Mouse (Mus musculus) CH12.LX (cell line): ENCODE measurements around the gene Mien1. TPM values are rescaled to one million over a fixed set of nuclear protein-coding genes. Genes with fewer than 3 reads are reported as not detected.
A peak's percentile ranks its signal among the peaks of the same experiment; 100 is the strongest.

Experiments
- DNase-seq: peaks from one replicate; pipeline ENCODE4 v3.0.0-alpha.2; 2013; ENCODE audit errors: extremely low read depth
- H3K27ac ChIP-seq: 2 replicates; pipeline ENCODE4 v1.5.1; 2012; ENCODE audit warnings: low read depth, mild to moderate bottlenecking, control low read depth, moderate library complexity; ENCODE audit not compliant: insufficient read depth
- H3K27me3 ChIP-seq: replicated peaks from 2 replicates; pipeline ENCODE3; 2012; ENCODE audit warnings: inconsistent platforms
- H3K36me3 ChIP-seq, 2 experiments: replicated peaks in 1 of 2; 2 replicates each; pipeline versions ENCODE3 to v1.6.1; 2012; ENCODE audit warnings: inconsistent platforms in 1 of 2, low read length in 1 of 2, mild to moderate bottlenecking in 1 of 2, mixed read lengths in 1 of 2, moderate library complexity in 1 of 2; ENCODE audit not compliant: control insufficient read depth in 1 of 2, insufficient read depth in 1 of 2
- H3K4me1 ChIP-seq, 2 experiments: 2 replicates each; pipeline ENCODE4 v1.6.1; 2012; ENCODE audit warnings: inconsistent platforms in 1 of 2, moderate library complexity in 1 of 2; ENCODE audit not compliant: insufficient read depth in 2 of 2, control insufficient read depth in 1 of 2
- H3K4me2 ChIP-seq: 2 replicates; pipeline ENCODE4 v1.6.1; 2012; ENCODE audit warnings: low read depth, mild to moderate bottlenecking, control low read depth; ENCODE audit not compliant: poor library complexity, insufficient read depth, severe bottlenecking
- H3K4me3 ChIP-seq, 3 experiments: fragments of 150-350 bp in 1 of 3; sonication (generic) in 1 of 3; replicated peaks in 1 of 3; 2 replicates each; pipeline versions ENCODE3 to v1.5.1; 2011 to 2012; ENCODE audit warnings: low read depth in 2 of 3, low read length in 2 of 3, mild to moderate bottlenecking in 2 of 3, moderate library complexity in 2 of 3, control low read depth in 1 of 3, improper control_type of control experiment in 1 of 3, inconsistent platforms in 1 of 3, mixed read lengths in 1 of 3; ENCODE audit not compliant: poor library complexity in 1 of 3
- H3K79me2 ChIP-seq: replicated peaks from 2 replicates; pipeline ENCODE4 v1.6.1; 2012; ENCODE audit warnings: mild to moderate bottlenecking, moderate library complexity; ENCODE audit not compliant: control insufficient read depth, poor library complexity, insufficient read depth, severe bottlenecking; ENCODE audit errors: extremely low read depth
- H3K9ac ChIP-seq: 2 replicates; pipeline ENCODE4 v1.6.1; 2012; ENCODE audit warnings: low read depth, mild to moderate bottlenecking, control low read depth, moderate library complexity; ENCODE audit not compliant: insufficient read depth
- H3K9me3 ChIP-seq: replicated peaks from 2 replicates; pipeline ENCODE3; 2012; ENCODE audit warnings: low read length, inconsistent platforms, mixed read lengths
- BHLHE40 ChIP-seq: IDR thresholded peaks from 2 replicates; pipeline ENCODE4 v1.6.1; 2011; ENCODE audit warnings: mild to moderate bottlenecking, low read depth, low read length, improper control_type of control experiment
- CHD1 ChIP-seq: IDR thresholded peaks from 2 replicates; pipeline ENCODE4 v1.6.1; 2012; ENCODE audit warnings: low read depth, low read length, improper control_type of control experiment, inconsistent platforms
- CHD2 ChIP-seq: IDR thresholded peaks from 2 replicates; pipeline ENCODE4 v1.6.1; 2011; ENCODE audit warnings: low read length, improper control_type of control experiment
- CTCF ChIP-seq, 2 experiments: IDR thresholded peaks in 1 of 2; conservative IDR thresholded peaks in 1 of 2; 2 replicates each; pipeline ENCODE4 v1.5.1; 2011 to 2012; ENCODE audit warnings: low read depth in 2 of 2, low read length in 2 of 2, improper control_type of control experiment in 1 of 2, inconsistent platforms in 1 of 2, mild to moderate bottlenecking in 1 of 2, moderate library complexity in 1 of 2
- ELF1 ChIP-seq: IDR thresholded peaks from 2 replicates; pipeline ENCODE4 v1.6.1; 2014; ENCODE audit warnings: low read depth, mild to moderate bottlenecking, inconsistent platforms, low read length, improper control_type of control experiment
- ETS1 ChIP-seq: conservative IDR thresholded peaks from 2 replicates; pipeline ENCODE4 v1.6.1; 2012; ENCODE audit warnings: low read depth, mild to moderate bottlenecking, inconsistent platforms, low read length, improper control_type of control experiment, moderate library complexity
- GABPA ChIP-seq: IDR thresholded peaks from 2 replicates; pipeline ENCODE4 v1.6.1; 2012; ENCODE audit warnings: low read depth, low read length, improper control_type of control experiment, inconsistent platforms; ENCODE audit not compliant: insufficient replicate concordance
- HCFC1 ChIP-seq: IDR thresholded peaks from 2 replicates; pipeline ENCODE4 v1.6.1; 2012; ENCODE audit warnings: low read depth, mild to moderate bottlenecking, inconsistent platforms, low read length, improper control_type of control experiment
- IRF4 ChIP-seq: IDR thresholded peaks from 2 replicates; pipeline ENCODE4 v1.6.1; 2014; ENCODE audit warnings: low read depth, mild to moderate bottlenecking, inconsistent platforms, low read length, improper control_type of control experiment
- JUN ChIP-seq: IDR thresholded peaks from 2 replicates; pipeline ENCODE4 v1.6.1; 2011; ENCODE audit warnings: low read depth, mild to moderate bottlenecking, low read length, improper control_type of control experiment, moderate library complexity; ENCODE audit not compliant: insufficient read depth
- JUND ChIP-seq: conservative IDR thresholded peaks from 2 replicates; pipeline ENCODE4 v1.6.1; 2011; ENCODE audit warnings: low read depth, low read length, improper control_type of control experiment
- MAFK ChIP-seq: IDR thresholded peaks from 2 replicates; pipeline ENCODE4 v1.6.1; 2011; ENCODE audit warnings: low read length, improper control_type of control experiment; ENCODE audit not compliant: insufficient replicate concordance
- MAX ChIP-seq: IDR thresholded peaks from 2 replicates; pipeline ENCODE4 v1.6.1; 2011; ENCODE audit warnings: low read length, improper control_type of control experiment
- MAZ ChIP-seq: IDR thresholded peaks from 2 replicates; pipeline ENCODE4 v1.6.1; 2012; ENCODE audit warnings: low read depth, mild to moderate bottlenecking, inconsistent platforms, low read length, improper control_type of control experiment, moderate library complexity
- MEF2A ChIP-seq: IDR thresholded peaks from 2 replicates; pipeline ENCODE4 v1.6.1; 2014; ENCODE audit warnings: low read depth, mild to moderate bottlenecking, inconsistent platforms, low read length, improper control_type of control experiment, borderline replicate concordance
- MXI1 ChIP-seq: IDR thresholded peaks from 2 replicates; pipeline ENCODE4 v1.6.1; 2011; ENCODE audit warnings: mild to moderate bottlenecking, low read depth, low read length, improper control_type of control experiment
- NRF1 ChIP-seq: IDR thresholded peaks from 2 replicates; pipeline ENCODE4 v1.6.1; 2014; ENCODE audit warnings: low read depth, mild to moderate bottlenecking, inconsistent platforms, low read length, improper control_type of control experiment, moderate library complexity
- PAX5 ChIP-seq: IDR thresholded peaks from 2 replicates; pipeline ENCODE4 v1.6.1; 2012; ENCODE audit warnings: low read length, inconsistent platforms, mixed read lengths
- POLR2AphosphoS2 ChIP-seq: IDR thresholded peaks from 2 replicates; pipeline ENCODE4 v1.6.1; 2011; ENCODE audit warnings: low read depth, low read length, improper control_type of control experiment
- RAD21 ChIP-seq: IDR thresholded peaks from 2 replicates; pipeline ENCODE4 v1.6.1; 2011; ENCODE audit warnings: low read depth, mild to moderate bottlenecking, low read length, improper control_type of control experiment, moderate library complexity
- RCOR1 ChIP-seq: conservative IDR thresholded peaks from 2 replicates; pipeline ENCODE4 v1.6.1; 2012; ENCODE audit warnings: low read depth, mild to moderate bottlenecking, inconsistent platforms, low read length, improper control_type of control experiment
- SMC3 ChIP-seq: IDR thresholded peaks from 2 replicates; pipeline ENCODE4 v1.6.1; 2011; ENCODE audit warnings: low read depth, low read length, improper control_type of control experiment
- TBP ChIP-seq: conservative IDR thresholded peaks from 2 replicates; pipeline ENCODE4 v1.6.1; 2011; ENCODE audit warnings: low read depth, low read length, improper control_type of control experiment
- TCF12 ChIP-seq: IDR thresholded peaks from 2 replicates; pipeline ENCODE4 v1.6.1; 2014; ENCODE audit warnings: low read depth, mild to moderate bottlenecking, inconsistent platforms, low read length, improper control_type of control experiment
- UBTF ChIP-seq: IDR thresholded peaks from 2 replicates; pipeline ENCODE4 v1.6.1; 2012; ENCODE audit warnings: low read depth, mild to moderate bottlenecking, inconsistent platforms, low read length, improper control_type of control experiment, moderate library complexity
- USF1 ChIP-seq: IDR thresholded peaks from 2 replicates; pipeline ENCODE4 v1.6.1; 2014; ENCODE audit warnings: low read depth, mild to moderate bottlenecking, inconsistent platforms, low read length, improper control_type of control experiment
- USF2 ChIP-seq: conservative IDR thresholded peaks from 2 replicates; pipeline ENCODE4 v1.6.1; 2011; ENCODE audit warnings: low read depth, low read length, improper control_type of control experiment
- ZC3H11A ChIP-seq: IDR thresholded peaks from 2 replicates; pipeline ENCODE4 v1.6.1; 2012; ENCODE audit warnings: low read depth, mild to moderate bottlenecking, inconsistent platforms, low read length, improper control_type of control experiment
- ZKSCAN1 ChIP-seq: IDR thresholded peaks from 2 replicates; pipeline ENCODE4 v1.6.1; 2012; ENCODE audit warnings: low read depth, inconsistent platforms, low read length, improper control_type of control experiment, borderline replicate concordance
- ZMIZ1 ChIP-seq: IDR thresholded peaks from 2 replicates; pipeline ENCODE4 v1.6.1; 2012; ENCODE audit warnings: low read depth, mild to moderate bottlenecking, inconsistent platforms, low read length, improper control_type of control experiment
- ZNF384 ChIP-seq: IDR thresholded peaks from 2 replicates; pipeline ENCODE4 v1.6.1; 2012; ENCODE audit warnings: low read depth, low read length, improper control_type of control experiment, inconsistent platforms
- dilution Hi-C: fragments of 300-500 bp; cut with MboI; formaldehyde crosslinking; loops from 2 replicates; pipeline ENCODE4 v1.14.3; 2020; ENCODE audit warnings: low sequenced_read_pairs; ENCODE audit not compliant: extremely low pct_unique_long_range_greater_than_20kb, extremely low pct_ligation_motif_present
- in situ Hi-C: fragments of 300-500 bp; cut with MboI; formaldehyde crosslinking; loops from 3 replicates; pipeline ENCODE4 v1.14.3; 2019; ENCODE audit warnings: low sequenced_read_pairs, low pct_ligation_motif_present, low pct_unique_long_range_greater_than_20kb, mixed read lengths
- polyA plus RNA-seq: library from polyadenylated mRNA; unstranded; fragments of >175 nt; gene quantifications from 2 replicates; pipeline ENCODE4 v1.2.1, GENCODE M21; 2012; ENCODE audit warnings: low read depth; ENCODE audit not compliant: insufficient read length
- total RNA-seq, 2 experiments: library from RNA; depleted of rRNA; stranded (reverse); fragments of 300-350 nt in 1 of 2; fragments of >200 nt in 1 of 2; gene quantifications; 2 replicates each; pipeline ENCODE4 v1.2.3; 2012 to 2014

Gene Mien1
- total and polyA plus RNA-seq, 3 experiments = 84.7 to 129 (median 94.6) TPM

DNA sequence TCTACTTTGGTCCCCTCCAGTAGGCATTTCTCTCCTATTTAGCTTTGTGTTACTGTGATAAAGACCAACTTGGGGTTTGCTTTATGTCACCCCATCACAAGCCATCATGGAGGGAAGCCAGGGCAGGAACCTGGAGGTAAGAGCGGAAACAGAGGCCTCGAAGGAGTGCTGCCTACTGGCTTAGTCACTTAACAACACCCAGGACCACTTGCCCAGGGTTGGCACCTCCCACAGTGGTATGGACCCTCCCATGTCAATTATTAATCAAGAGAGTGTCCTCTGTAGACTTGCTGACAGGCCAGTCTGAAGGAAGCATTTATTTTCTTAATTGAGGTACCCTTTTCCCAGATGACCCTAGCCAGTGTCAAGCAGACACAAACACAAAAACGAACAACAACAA, 38.0 kb downstream of the Mien1 start:
- dilution Hi-C loops = no loop called here
- TF ChIP-seq NRF1 (no peak), ZC3H11A (no peak), USF2 (no peak), MEF2A (no peak), BHLHE40 (no peak), PAX5 (no peak), HCFC1 (no peak), TBP (no peak), RCOR1 (no peak), MAZ (no peak), CHD1 (no peak), JUND (no peak), USF1 (no peak), JUN (no peak), IRF4 (no peak)

DNA sequence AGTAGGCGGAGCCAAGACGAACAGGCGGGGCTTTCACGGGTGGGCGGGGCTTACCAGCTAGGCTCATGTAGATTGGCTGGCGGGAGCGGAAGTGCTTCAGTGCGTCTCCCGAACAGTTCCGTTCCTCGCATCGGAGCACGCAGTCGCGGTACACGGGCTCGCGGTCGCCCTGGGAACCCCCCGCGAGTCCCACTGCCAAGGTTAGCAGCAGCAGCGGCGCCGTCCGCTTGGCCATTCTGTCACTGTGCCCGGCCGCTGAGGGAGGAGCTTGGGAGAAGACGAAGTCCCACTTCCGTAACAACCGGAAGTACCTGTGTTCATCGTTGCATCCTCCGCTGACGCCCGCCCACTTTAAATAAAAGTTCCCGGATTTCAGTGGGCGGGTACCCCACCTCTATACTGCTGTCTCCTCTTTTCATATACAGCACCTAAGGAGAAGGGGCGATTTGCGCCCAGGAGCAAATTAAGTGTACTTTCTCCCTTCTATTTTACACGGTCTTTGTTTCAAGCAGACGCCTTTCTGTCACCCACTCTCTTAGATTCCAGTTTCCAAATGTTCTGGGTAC, 38.5 kb downstream of the Mien1 start, which contains the start of gene Pgap3:
TSS of gene Pgap3 (minus strand) at position 330 of the 566 bp plus-strand sequence.
- Histone ChIP-seq H3K9me3 (no peaks in the 10 kb centered on the region), H3K4me1 (peaks cover 10 to 16% of the 10 kb centered on the region in 2 experiments), H3K4me3 (peak within 1 kb of the TSS; percentile 48 to 68 (median 61)), H3K4me2 (peak within 1 kb of the TSS; percentile 85), H3K36me3 (peaks cover 0 to 6% of the 10 kb centered on the region in 2 experiments), H3K27me3 (peaks cover 23% of the 10 kb centered on the region), H3K79me2 (no peaks in the 10 kb centered on the region), H3K27ac (peak within 1 kb of the TSS; percentile 75), H3K9ac (peak within 1 kb of the TSS; percentile 80)
- in situ Hi-C loops = no loop called here
- peak; percentile 98 for DNase-seq
- dilution Hi-C loops = no loop called here
- peak; percentile 78 for TF ChIP-seq TCF12
- TF ChIP-seq MAFK = no peak
- TF ChIP-seq NRF1 = peak; percentile 75
- TF ChIP-seq SMC3 = no peak
- TF ChIP-seq ELF1 = peak; percentile 95
- TF ChIP-seq MXI1 = peak; percentile 83; the same call in 1 of the 2 replicates
- no peak for TF ChIP-seq RCOR1
- no peak; the same call in 1 of the 2 replicates for TF ChIP-seq GABPA
- peak; percentile 58; the same call in 1 of the 2 replicates for TF ChIP-seq MAX
- no peak for TF ChIP-seq CTCF (conservative IDR thresholded peaks at IDR 0.05 in 1 of 2, IDR thresholded peaks at IDR 0.05 in 1 of 2; ENCODE audit: low read depth in 2 of 2, low read length in 2 of 2)
- TF ChIP-seq MEF2A = peak; percentile 80; the same call in 1 of the 2 replicates
- TF ChIP-seq UBTF = peak; percentile 48; the same call in 1 of the 2 replicates
- TF ChIP-seq ZNF384 = no peak
- TF ChIP-seq CHD1 = no peak
- peak; percentile 80 for TF ChIP-seq IRF4
- TF ChIP-seq ZKSCAN1 = no peak
- peak; percentile 83 for TF ChIP-seq ZMIZ1
- no peak for TF ChIP-seq USF2
- TF ChIP-seq ETS1 = peak; percentile 29; the same call in 1 of the 2 replicates
- no peak for TF ChIP-seq POLR2AphosphoS2
- TF ChIP-seq RAD21 = no peak
- TF ChIP-seq CHD2 = peak; percentile 73; the same call in 1 of the 2 replicates
- no peak; the same call in 1 of the 2 replicates for TF ChIP-seq JUND

More for the DNA sequence above, 38.0 kb downstream of the Mien1 start:
- Histone ChIP-seq H3K36me3 (peaks cover 0 to 6% of the 10 kb centered on the region in 2 experiments), H3K9ac (peak overlapping the region; percentile 80), H3K4me3 (peak overlapping the region; percentile 48 to 68 (median 61)), H3K27ac (peak overlapping the region; percentile 9; the same call in 1 of the 2 replicates), H3K27me3 (peaks cover 23% of the 10 kb centered on the region), H3K9me3 (no peaks in the 10 kb centered on the region), H3K4me1 (peaks cover 10 to 15% of the 10 kb centered on the region in 2 experiments), H3K79me2 (no peaks in the 10 kb centered on the region), H3K4me2 (peak overlapping the region; percentile 85)
- peak; percentile 40 for DNase-seq
- in situ Hi-C loops = no loop called here
